Mouse (Mus musculus) myocyte (in vitro differentiated cells): ENCODE measurements around the gene Entpd8.

Experiments used
- MYOD1 ChIP-seq, 3 experiments: IDR thresholded peaks; one replicate each; pipeline ENCODE4 v1.6.1; 2011; ENCODE audit warnings: control low read depth in 2 of 3, low read depth in 2 of 3, mild to moderate bottlenecking in 2 of 3, moderate library complexity in 1 of 3; ENCODE audit not compliant: insufficient read length in 2 of 3, control insufficient read depth in 1 of 3
- POLR2A ChIP-seq: IDR thresholded peaks from one replicate; pipeline ENCODE4 v1.6.1; 2011; ENCODE audit warnings: low read depth, mild to moderate bottlenecking, control low read depth, moderate library complexity; ENCODE audit not compliant: insufficient read length
- POLR2AphosphoS2 ChIP-seq: IDR thresholded peaks from one replicate; pipeline ENCODE4 v1.6.1; 2011; ENCODE audit warnings: low read depth, control low read depth; ENCODE audit not compliant: insufficient read length
- TCF12 ChIP-seq: IDR thresholded peaks from one replicate; pipeline ENCODE4 v1.6.1; 2011; ENCODE audit warnings: mild to moderate bottlenecking, control low read depth; ENCODE audit not compliant: poor library complexity, insufficient read depth, severe bottlenecking

GRCm38 (mm10) chr2:25122666-25123065 is 42.6 kb downstream of the Entpd8 start:
- TF ChIP-seq POLR2AphosphoS2 (no peak), MYOD1 (IDR thresholded peaks at IDR 0.05; ENCODE audit: control insufficient read depth in 1 of 3, insufficient read length in 2 of 3, low read depth in 2 of 3) (no peak), TCF12 (no peak), POLR2A (no peak)
